Mouse (Mus musculus) embryo, embryonic 11 days (tissue): ENCODE data around the gene Spaca9.

Source experiments
- DNase-seq: peaks from one replicate; pipeline ENCODE4 v3.0.0-alpha.2; 2015

The Spaca9 gene

GRCm38 (mm10) chr2:28699361-28700335 is at the start of gene Spaca9, which contains the start of gene Ak8:
TSS of gene Spaca9 (minus strand) at chr2:28699727.
TSS of gene Ak8 (plus strand) at chr2:28700164.
- DNase-seq, result peak; percentile 91

GRCm38 (mm10) chr2:28747705-28748104 is 48.2 kb upstream of the Spaca9 start:
- no peak for DNase-seq

DNA sequence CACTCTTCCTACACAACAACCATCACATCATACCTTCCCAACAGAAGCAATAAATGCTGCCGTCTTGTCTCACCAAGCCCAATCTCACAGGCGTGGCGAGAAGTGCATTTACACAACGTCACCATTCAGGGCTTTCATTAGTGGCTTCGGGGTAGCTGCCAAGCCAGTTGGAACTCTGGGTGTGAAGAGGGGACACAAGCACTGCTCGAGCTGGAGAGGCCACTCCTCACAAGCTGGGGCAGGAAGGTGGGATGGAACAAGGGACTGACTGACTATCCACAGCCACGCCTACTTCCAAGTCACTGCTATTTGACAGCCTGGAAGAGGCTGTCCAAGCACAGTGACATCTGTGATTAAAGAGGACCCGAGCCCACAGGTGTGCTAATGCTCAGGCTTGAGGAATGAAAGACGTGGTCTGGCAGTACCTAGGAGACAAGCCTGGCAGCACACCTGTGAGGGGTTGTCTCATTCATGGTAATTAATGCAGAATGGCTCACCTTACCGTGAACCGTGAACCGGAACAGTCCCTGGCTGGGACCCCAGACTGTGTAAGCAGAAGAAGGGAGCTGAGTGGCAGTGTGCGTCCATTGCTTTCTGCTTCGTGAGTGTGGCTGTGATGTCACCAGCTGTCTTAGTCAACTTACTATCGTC is 47.3 kb upstream of the Spaca9 start:
- DNase-seq, result no peak

DNA sequence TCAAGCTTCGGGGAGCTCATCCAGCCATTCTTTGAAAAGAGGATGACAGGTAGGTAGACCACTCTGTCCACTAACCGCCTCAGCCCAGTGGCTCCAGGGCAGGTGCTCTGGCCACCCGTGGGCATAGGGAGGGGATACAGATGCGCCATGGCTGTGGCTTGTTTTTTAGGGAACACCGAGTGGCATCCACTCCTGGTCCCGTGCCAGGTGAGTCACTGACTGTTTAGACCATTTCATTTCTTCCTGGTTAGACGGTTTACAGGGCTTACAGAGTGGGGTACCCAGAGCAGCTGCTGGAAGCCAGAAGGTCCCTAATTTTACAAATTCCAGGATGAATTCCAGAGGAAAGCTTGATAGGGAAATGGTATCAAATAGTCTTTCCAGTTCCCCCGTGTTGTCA is 43.2 kb upstream of the Spaca9 start:
- DNase-seq, result no peak

GRCm38 (mm10) chr2:28740159-28740558 is 40.6 kb upstream of the Spaca9 start:
- DNase-seq, result no peak

DNA sequence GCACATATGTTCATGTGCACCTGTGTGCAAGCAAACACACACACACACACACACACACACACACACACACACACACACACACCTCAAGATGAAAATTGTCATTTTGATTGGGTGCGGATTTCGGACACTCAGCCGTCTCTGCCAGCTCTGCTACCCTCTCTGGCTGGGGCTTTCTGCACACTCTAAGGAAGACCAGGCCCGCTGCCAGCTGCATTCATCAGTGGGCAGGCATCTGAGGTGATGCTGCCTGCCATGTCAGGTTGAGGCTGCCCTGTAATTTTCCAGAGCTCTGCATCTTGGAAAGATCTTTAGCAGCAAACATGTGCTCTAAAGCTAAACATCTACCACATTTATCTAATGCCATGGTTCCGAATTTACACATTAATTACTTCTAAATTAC is 37.6 kb upstream of the Spaca9 start:
- no peak for DNase-seq

DNA sequence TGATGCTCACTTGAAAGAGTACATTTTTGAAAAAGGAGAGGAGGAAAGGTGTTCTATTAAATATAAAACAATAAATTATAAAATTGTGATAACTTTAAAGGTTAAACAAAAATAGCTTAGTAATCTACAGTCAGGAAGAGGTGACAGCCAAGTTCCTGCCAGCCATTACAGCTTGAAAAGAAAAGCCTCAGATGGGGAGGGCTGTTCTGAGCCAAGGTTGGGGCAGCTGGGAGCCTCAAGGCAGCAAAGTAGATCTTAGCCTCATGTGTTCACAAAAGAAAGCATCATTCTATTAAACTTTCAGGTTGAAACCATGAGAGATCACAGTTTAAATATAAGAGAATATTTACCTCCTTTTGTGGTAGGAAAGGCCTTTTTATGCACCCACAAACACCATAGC is 31.1 kb upstream of the Spaca9 start:
- DNase-seq, result no peak

- peak; percentile 49 for DNase-seq
Observed at GRCm38 (mm10) chr2:28727786-28728404, 28.4 kb upstream of the Spaca9 start.

DNA sequence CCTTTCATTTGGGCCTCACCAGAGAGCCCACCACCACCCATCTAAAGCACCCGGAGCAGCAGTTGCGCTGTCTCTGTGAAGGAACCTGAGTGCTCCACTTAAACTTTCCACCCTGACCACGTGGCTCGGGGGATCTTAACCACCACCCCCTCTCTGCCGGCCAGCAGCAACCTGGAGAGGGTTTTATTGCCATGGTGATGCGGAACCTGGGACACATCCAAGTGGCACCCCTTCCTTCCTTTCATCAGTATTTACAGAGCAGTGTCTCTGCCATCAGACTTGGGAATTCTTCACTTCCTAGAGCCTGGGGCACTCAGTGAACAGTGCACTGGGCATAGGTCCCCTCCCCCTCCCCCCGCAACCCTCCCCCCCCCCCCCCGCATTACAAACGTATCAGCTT is 24.4 kb upstream of the Spaca9 start:
- no peak for DNase-seq

GRCm38 (mm10) chr2:28722419-28722818 is 22.9 kb upstream of the Spaca9 start:
- DNase-seq, result no peak

- no peak for DNase-seq
Observed at GRCm38 (mm10) chr2:28713036-28713435, 13.5 kb upstream of the Spaca9 start.

- no peak for DNase-seq
Observed at GRCm38 (mm10) chr2:28706787-28707186, 7.3 kb upstream of the Spaca9 start.

- DNase-seq, result no peak
Observed at GRCm38 (mm10) chr2:28706106-28706636, 6.6 kb upstream of the Spaca9 start.

GRCm38 (mm10) chr2:28701646-28702262 is 2.2 kb upstream of the Spaca9 start:
- DNase-seq, result no peak

DNA sequence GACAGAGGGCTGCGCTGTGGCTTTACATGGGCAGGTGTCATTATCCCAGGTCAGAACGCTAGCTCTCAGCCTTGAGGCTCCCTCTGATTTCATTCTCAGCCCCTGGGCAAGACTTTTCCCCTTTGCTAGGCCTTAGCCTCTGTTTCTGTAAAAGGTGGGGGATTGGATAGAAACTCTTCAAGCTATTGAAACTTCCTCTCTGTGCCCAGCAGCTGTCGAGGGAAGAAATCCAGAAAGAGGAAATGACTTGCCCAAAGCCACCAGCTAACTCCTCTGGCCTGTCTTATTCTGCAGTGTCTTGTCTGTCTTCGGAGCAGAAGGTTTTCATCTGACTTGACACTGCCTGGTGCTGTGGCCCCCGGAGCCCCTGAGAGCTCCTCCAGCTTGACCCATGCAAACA is 961 bp downstream of the Spaca9 start:
- no peak for DNase-seq

DNA sequence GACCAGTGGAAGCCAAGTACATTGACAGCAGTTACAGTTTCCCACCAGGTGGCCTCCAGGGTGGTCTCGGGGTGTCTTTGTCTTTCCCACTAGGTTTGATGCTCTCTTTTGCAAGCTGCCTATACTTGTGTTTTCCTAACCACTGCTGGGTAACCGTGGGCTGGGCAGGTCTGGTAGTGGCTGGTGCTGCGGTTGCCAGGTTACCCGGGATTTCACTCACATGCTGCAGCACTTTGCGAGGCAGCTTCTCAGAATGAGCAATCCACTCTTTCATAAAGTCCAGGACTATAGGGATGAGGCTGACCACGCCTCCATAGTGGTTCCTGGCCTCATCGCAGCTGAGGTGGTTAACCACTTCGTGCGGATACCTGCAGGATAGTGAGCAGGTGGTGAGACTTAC is 6.8 kb downstream of the Spaca9 start:
- DNase-seq, result no peak

- peak; percentile 62 for DNase-seq
Observed at GRCm38 (mm10) chr2:28688431-28688830, 11.1 kb downstream of the Spaca9 start.

DNA sequence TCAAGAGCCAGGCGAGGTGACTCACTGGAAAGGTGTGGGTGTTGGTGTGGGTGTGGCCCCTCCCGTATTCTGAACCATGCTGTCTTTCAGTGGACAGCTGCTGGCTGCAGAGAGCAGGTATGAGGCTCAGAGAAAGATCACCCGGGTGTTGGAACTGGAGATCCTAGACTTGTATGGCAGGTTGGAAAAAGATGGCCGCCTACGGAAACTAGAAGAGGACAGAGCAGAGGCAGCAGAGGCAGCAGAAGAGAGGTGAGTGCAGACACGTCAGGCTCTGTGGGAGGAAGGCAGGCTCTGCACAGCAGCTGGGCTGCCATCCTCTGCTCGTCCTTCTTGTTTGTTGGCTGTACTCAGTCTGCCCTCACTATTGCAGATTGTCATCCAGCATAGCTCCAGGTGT is 13.6 kb downstream of the Spaca9 start:
- no peak for DNase-seq

GRCm38 (mm10) chr2:28681718-28682117 is 17.8 kb downstream of the Spaca9 start:
- no peak for DNase-seq

DNA sequence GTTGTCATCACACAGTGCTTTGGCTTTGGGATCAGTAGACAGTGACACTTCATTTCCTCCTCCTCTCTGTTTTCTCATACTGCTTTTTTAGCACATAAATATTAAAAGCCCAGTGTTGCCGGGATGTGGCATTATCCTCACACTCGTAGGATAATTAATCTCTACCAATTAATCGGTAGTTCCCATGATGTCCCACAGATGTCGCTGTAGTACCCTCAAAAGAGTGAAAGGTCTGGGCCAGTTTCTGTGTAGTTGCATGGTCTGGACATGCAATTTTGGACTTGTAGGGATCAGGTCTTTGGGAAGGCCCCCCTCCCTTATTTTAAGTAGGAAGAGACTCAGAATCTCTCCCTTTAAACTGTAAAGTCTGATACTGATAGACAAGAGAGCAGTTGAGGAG is 18.8 kb downstream of the Spaca9 start:
- peak; percentile 60 for DNase-seq

- no peak for DNase-seq
Observed at GRCm38 (mm10) chr2:28676005-28676404, 23.5 kb downstream of the Spaca9 start.

GRCm38 (mm10) chr2:28671438-28671837 is 28.1 kb downstream of the Spaca9 start:
- no peak for DNase-seq

- peak; percentile 6 for DNase-seq
Observed at GRCm38 (mm10) chr2:28665818-28666217, 33.7 kb downstream of the Spaca9 start.
